ENCODE assay signal across 22 mouse cellular contexts in the genomic region with DNA sequence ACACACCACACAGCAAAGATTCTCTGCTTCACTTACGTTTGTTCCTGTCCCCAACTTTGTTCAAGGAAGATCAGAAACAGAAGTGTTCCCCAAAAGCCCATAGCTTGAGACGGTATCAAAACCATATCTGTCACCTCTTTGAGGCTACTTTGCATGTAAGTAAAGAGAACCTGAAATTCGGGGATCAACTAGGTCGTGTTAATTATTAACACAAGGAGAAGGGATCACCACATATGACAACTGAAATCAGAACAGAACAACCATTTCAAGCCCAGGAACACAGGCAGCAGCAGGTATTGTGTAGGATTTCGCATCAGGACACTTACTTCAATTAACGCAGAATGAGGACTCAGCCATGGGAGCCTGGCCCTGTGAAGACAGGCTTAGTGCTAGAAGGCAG. TPM values are rescaled to one million over a fixed set of nuclear protein-coding genes. Genes with fewer than 3 reads are reported as not detected.
"Had no signal": no experiment of that assay in that cellular context is flagged by ENCODE, and none has a peak within 500 bp of the region (broad histone marks: within the 10 kb centered on the region; RNA-seq: fewer than 3 reads in every experiment).

No protein-coding gene starts in this region.

- H3K4me3 ChIP-seq: left cerebral cortex, adult 2 months; stomach, embryonic 15.5 days had no signal

- H3K9ac ChIP-seq: stomach, embryonic 15.5 days had no signal

- H3K27ac ChIP-seq: kidney, postnatal 0 days; left cerebral cortex, adult 2 months; stomach, embryonic 15.5 days had no signal

- DNase-seq: kidney, adult 2 months; kidney, postnatal 25 days; layer of hippocampus, postnatal 36 days; lung, adult 2 months; lung, postnatal 14 days; lung, postnatal 4 days; midbrain, embryonic 14.5 days; right cerebral cortex, postnatal 25 days; spleen, adult 18-20 months; thymus, adult 18-20 months; thymus, postnatal 36 days had no signal

- H3K4me1 ChIP-seq: stomach, embryonic 15.5 days had no signal

- H3K36me3 ChIP-seq: stomach, embryonic 15.5 days had no signal

- H3K4me2 ChIP-seq: midbrain, embryonic 11.5 days; stomach, embryonic 15.5 days had no signal

- ATAC-seq: intestine, postnatal 0 days had no signal

- H3K9me3 ChIP-seq: stomach, embryonic 15.5 days had no signal

- H3K27me3 ChIP-seq: stomach, embryonic 15.5 days had no signal

RNA-seq across cellular contexts. Expression of a gene that starts 0.8 kb away (rescaled TPM):
- total RNA-seq: left cerebral cortex, postnatal 10 days had no signal
- polyA plus RNA-seq: limb, embryonic 11.5 days; midbrain, embryonic 11.5 days; neural tube, embryonic 11.5 days had no signal

RNA-seq across cellular contexts. Expression of a gene that starts 39.3 kb away (rescaled TPM):
- total RNA-seq: layer of hippocampus, postnatal 36 days; megakaryocyte progenitor cell, adult 5-6 weeks; megakaryocyte-erythroid progenitor cell, adult 5-6 weeks; midbrain, postnatal 0 days had no signal
- polyA plus RNA-seq: limb, embryonic 11.5 days; neural tube, embryonic 11.5 days had no signal
